ENCODE assay signal across 29 mouse cellular contexts in the genomic region with DNA sequence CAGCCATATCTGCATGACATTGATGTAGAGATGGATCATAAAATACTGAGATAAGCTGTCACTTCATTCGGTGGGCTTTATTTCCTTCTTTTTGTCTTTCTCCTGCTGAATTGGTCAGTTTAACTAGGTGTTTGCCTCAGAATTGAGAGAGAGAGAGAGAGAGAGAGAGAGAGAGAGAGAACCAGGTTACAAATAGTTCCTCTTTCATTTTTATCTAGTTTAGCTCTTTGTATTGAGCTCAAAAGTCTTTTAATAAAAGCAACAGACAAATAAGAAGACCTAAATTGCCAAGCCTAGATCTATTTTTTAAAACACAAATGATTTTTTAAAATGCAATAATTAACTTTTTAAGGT.
"Had no signal": no experiment of that assay in that cellular context is flagged by ENCODE, and none has a peak within 500 bp of the region (broad histone marks: within the 10 kb centered on the region; RNA-seq: fewer than 3 reads in every experiment).

No protein-coding gene starts in this region.

- H3K9me3 ChIP-seq: limb, embryonic 10.5 days; limb, embryonic 12.5 days; limb, embryonic 13.5 days; limb, embryonic 15.5 days; liver, embryonic 12.5 days; liver, embryonic 13.5 days; liver, embryonic 15.5 days; lung, embryonic 15.5 days; midbrain, embryonic 10.5 days; midbrain, embryonic 12.5 days; midbrain, embryonic 13.5 days; midbrain, embryonic 15.5 days; neural tube, embryonic 12.5 days had no signal

- H3K4me2 ChIP-seq: limb, embryonic 12.5 days; limb, embryonic 13.5 days; limb, embryonic 15.5 days; liver, embryonic 11.5 days; liver, embryonic 12.5 days; liver, embryonic 13.5 days; liver, embryonic 15.5 days; lung, embryonic 14.5 days; lung, embryonic 15.5 days; midbrain, embryonic 11.5 days; midbrain, embryonic 12.5 days; midbrain, embryonic 13.5 days; midbrain, embryonic 15.5 days; neural tube, embryonic 12.5 days had no signal

- H3K4me1 ChIP-seq: limb, embryonic 13.5 days; limb, embryonic 15.5 days; liver, embryonic 12.5 days; liver, embryonic 13.5 days; liver, embryonic 15.5 days; lung, embryonic 15.5 days; midbrain, embryonic 10.5 days; midbrain, embryonic 12.5 days; midbrain, embryonic 13.5 days; midbrain, embryonic 15.5 days; neural tube, embryonic 12.5 days had no signal

- H3K4me3 ChIP-seq: limb, embryonic 10.5 days; limb, embryonic 12.5 days; limb, embryonic 13.5 days; limb, embryonic 15.5 days; liver, embryonic 12.5 days; liver, embryonic 13.5 days; liver, embryonic 15.5 days; lung, embryonic 15.5 days; megakaryocyte, embryonic 14.5 days; midbrain, embryonic 10.5 days; midbrain, embryonic 12.5 days; midbrain, embryonic 13.5 days; midbrain, embryonic 15.5 days; myocyte; neural tube, embryonic 12.5 days had no signal

- H3K36me3 ChIP-seq: limb, embryonic 10.5 days; limb, embryonic 12.5 days; limb, embryonic 13.5 days; limb, embryonic 15.5 days; liver, embryonic 12.5 days; liver, embryonic 13.5 days; liver, embryonic 15.5 days; lung, embryonic 15.5 days; midbrain, embryonic 10.5 days; midbrain, embryonic 12.5 days; midbrain, embryonic 13.5 days; midbrain, embryonic 15.5 days; neural tube, embryonic 12.5 days had no signal

- H3K9ac ChIP-seq: limb, embryonic 12.5 days; limb, embryonic 13.5 days; limb, embryonic 15.5 days; liver, embryonic 12.5 days; liver, embryonic 13.5 days; liver, embryonic 14.5 days; liver, embryonic 15.5 days; liver, postnatal 0 days; lung, embryonic 14.5 days; lung, embryonic 15.5 days; midbrain, embryonic 12.5 days; midbrain, embryonic 13.5 days; midbrain, embryonic 15.5 days; neural tube, embryonic 12.5 days had no signal

- H3K27ac ChIP-seq: limb, embryonic 10.5 days; limb, embryonic 12.5 days; limb, embryonic 13.5 days; limb, embryonic 15.5 days; liver, embryonic 12.5 days; liver, embryonic 13.5 days; liver, embryonic 14.5 days; liver, embryonic 15.5 days; lung, embryonic 15.5 days; macrophage; midbrain, embryonic 10.5 days; midbrain, embryonic 12.5 days; midbrain, embryonic 13.5 days; midbrain, embryonic 15.5 days; neural tube, embryonic 12.5 days had no signal

- DNase-seq: left cerebral cortex, postnatal 4 days; liver; liver, embryonic 13.5 days; liver, postnatal 0 days; lung, adult 18-20 months; lung, adult 2 months; lung, postnatal 10 days; lung, postnatal 14 days; midbrain, embryonic 14.5 days had no signal

- ATAC-seq: liver, embryonic 12.5 days; liver, postnatal 0 days; midbrain, embryonic 13.5 days; midbrain, embryonic 15.5 days; midbrain, embryonic 16.5 days had no signal

- H3K27me3 ChIP-seq: limb, embryonic 12.5 days; limb, embryonic 13.5 days; limb, embryonic 15.5 days; liver, embryonic 12.5 days; liver, embryonic 13.5 days; liver, embryonic 15.5 days; lung, embryonic 15.5 days; megakaryocyte, embryonic 14.5 days; midbrain, embryonic 12.5 days; midbrain, embryonic 13.5 days; midbrain, embryonic 15.5 days; neural tube, embryonic 12.5 days had no signal
